ENCODE assay signal across 9 mouse cellular contexts in genomic region chr1:111865467-111865866, GRCm38 (mm10). TPM values are rescaled to one million over a fixed set of nuclear protein-coding genes. Genes with fewer than 3 reads are reported as not detected.
DNase-seq lines count a peak whose midpoint lies in the region; ATAC-seq and TF ChIP-seq lines count a peak whose summit lies in the region.
"Had no signal": no experiment of that assay in that cellular context is flagged by ENCODE, and none has a peak within 500 bp of the region (broad histone marks: within the 10 kb centered on the region; RNA-seq: fewer than 3 reads in every experiment).

No protein-coding gene starts in this region.

- H3K27ac ChIP-seq in kidney, embryonic 14.5 days (ENCODE audit: low read depth, low read length), result no peak overlapping the region
- peak overlapping the region; percentile 96; the same call in 1 of the 2 replicates for H3K27ac ChIP-seq in embryonic facial prominence, embryonic 12.5 days
- peak overlapping the region; percentile 56; the same call in 1 of the 2 replicates for H3K27ac ChIP-seq in limb, embryonic 14.5 days (replicated peaks; ENCODE audit: low read depth, low read length)
- H3K27ac ChIP-seq: liver, embryonic 13.5 days had no signal

- intact Hi-C loops in left cerebral cortex, postnatal 36 days (cut with DNase I), result loop anchor here (2.0 kb wide), 1 partner anchor 513 kb away; no protein-coding TSS in a partner anchor

- 51% methylated on average over 2 of the region's 2 CpGs for whole genome bisulfite sequencing in kidney, embryonic 14.5 days
- WGBS in embryonic facial prominence, embryonic 12.5 days, result 53% methylated on average over 2 of the region's 2 CpGs
- WGBS in limb, embryonic 14.5 days, result 47% methylated on average over 2 of the region's 2 CpGs

- H3K36me3 ChIP-seq in kidney, embryonic 14.5 days (ENCODE audit: control insufficient read depth, insufficient read depth, low read length), result no peaks in the 10 kb centered on the region; the same call in 1 of the 2 replicates
- H3K36me3 ChIP-seq in embryonic facial prominence, embryonic 12.5 days, result no peaks in the 10 kb centered on the region
- H3K36me3 ChIP-seq in limb, embryonic 14.5 days (ENCODE audit: control insufficient read depth, insufficient read depth, low read length), result no peaks in the 10 kb centered on the region
- H3K36me3 ChIP-seq: liver, embryonic 13.5 days had no signal

- no peak for DNase-seq in kidney, adult 11 months
- DNase-seq in brain, embryonic 14.5 days (ENCODE audit: low read depth), result peak; percentile 12
- peak; percentile 42 for DNase-seq in limb, embryonic 14.5 days (ENCODE audit: low spot score)
- DNase-seq in left cerebral cortex, postnatal 36 days (ENCODE audit: low spot score in 2 of 2), result no peak
- no peak for DNase-seq in cerebellum, postnatal 4 days (ENCODE audit: low spot score in 2 of 2)
- no peak for DNase-seq in embryo, embryonic 9.5 days (ENCODE audit: extremely low spot score)

- peak overlapping the region; percentile 71; the same call in 1 of the 2 replicates for H3K4me2 ChIP-seq in kidney, embryonic 14.5 days (replicated peaks; ENCODE audit: low read depth, low read length)
- H3K4me2 ChIP-seq in embryonic facial prominence, embryonic 12.5 days (replicated peaks), result no peak overlapping the region
- peak overlapping the region; percentile 56 for H3K4me2 ChIP-seq in limb, embryonic 14.5 days (replicated peaks; ENCODE audit: low read depth, low read length, severe bottlenecking)

- H3K27me3 ChIP-seq in kidney, embryonic 14.5 days (ENCODE audit: control insufficient read depth, insufficient read depth, low read length), result no peaks in the 10 kb centered on the region
- H3K27me3 ChIP-seq in embryonic facial prominence, embryonic 12.5 days, result no peaks in the 10 kb centered on the region
- no peaks in the 10 kb centered on the region for H3K27me3 ChIP-seq in limb, embryonic 14.5 days (ENCODE audit: control insufficient read depth, insufficient read depth, low read length)
- H3K27me3 ChIP-seq: liver, embryonic 13.5 days had no signal

- no peak overlapping the region for H3K4me3 ChIP-seq in kidney, embryonic 14.5 days (ENCODE audit: low read length)
- H3K4me3 ChIP-seq in embryonic facial prominence, embryonic 12.5 days, result no peak overlapping the region
- peak overlapping the region; percentile 83 for H3K4me3 ChIP-seq in limb, embryonic 14.5 days (replicated peaks; ENCODE audit: low read length)

- ATAC-seq in kidney, embryonic 14.5 days (ENCODE audit: low FRiP score, low TSS enrichment), result no peak
- peak; percentile 50; the same call in 1 of the 2 replicates for ATAC-seq in embryonic facial prominence, embryonic 12.5 days (ENCODE audit: insufficient number of reproducible peaks, insufficient read depth, low FRiP score, low TSS enrichment)
- ATAC-seq in limb, embryonic 14.5 days (ENCODE audit: low FRiP score, low read depth), result no peak

- no peak overlapping the region for H3K9ac ChIP-seq in kidney, embryonic 14.5 days (ENCODE audit: low read depth, low read length)
- H3K9ac ChIP-seq in embryonic facial prominence, embryonic 12.5 days, result no peak overlapping the region
- no peak overlapping the region for H3K9ac ChIP-seq in limb, embryonic 14.5 days (ENCODE audit: low read depth, low read length, severe bottlenecking)
- H3K9ac ChIP-seq: liver, embryonic 13.5 days had no signal

- no peak for TF ChIP-seq POLR2A in brain, embryonic 14.5 days (IDR thresholded peaks at IDR 0.05; ENCODE audit: borderline replicate concordance, extremely low read depth, insufficient read depth, insufficient read length, poor library complexity, severe bottlenecking)
- no peak for TF ChIP-seq POLR2A in limb, embryonic 14.5 days (IDR thresholded peaks at IDR 0.05; ENCODE audit: borderline replicate concordance, extremely low read depth, insufficient read depth, insufficient read length)

- H3K9me3 ChIP-seq in kidney, embryonic 14.5 days (ENCODE audit: control insufficient read depth, low read length), result no peaks in the 10 kb centered on the region
- H3K9me3 ChIP-seq in embryonic facial prominence, embryonic 12.5 days, result no peaks in the 10 kb centered on the region
- H3K9me3 ChIP-seq in limb, embryonic 14.5 days (ENCODE audit: control insufficient read depth, low read length), result no peaks in the 10 kb centered on the region
- H3K9me3 ChIP-seq: liver, embryonic 13.5 days had no signal

- no peak for TF ChIP-seq CTCF in brain, embryonic 14.5 days (IDR thresholded peaks at IDR 0.05; ENCODE audit: borderline replicate concordance, extremely low read depth, insufficient read depth, insufficient read length)

- 0 out of 2 replicates have a peak, but pooled peaks cover 4% of the 10 kb centered on the region for H3K4me1 ChIP-seq in kidney, embryonic 14.5 days (ENCODE audit: control insufficient read depth, insufficient read depth, low read length)
- H3K4me1 ChIP-seq in embryonic facial prominence, embryonic 12.5 days, result peaks cover 5% of the 10 kb centered on the region; the same call in 1 of the 2 replicates
- peaks cover 14% of the 10 kb centered on the region; the same call in 1 of the 2 replicates for H3K4me1 ChIP-seq in limb, embryonic 14.5 days (ENCODE audit: control insufficient read depth, insufficient read depth, low read length)

RNA-seq across cellular contexts. Expression of gene Dsel, which starts 0.7 kb away (rescaled TPM):
- 6.5 and 12.0 TPM in 2 replicates for polyA plus RNA-seq in kidney, embryonic 14.5 days (2014; fragmentation: Nextera tagmentation; extraction: Ambion mirVana)
- 6.8 and 8.4 TPM in 2 replicates for polyA plus RNA-seq in brain, embryonic 14.5 days (2012; rRNA removed)
- 18.7 and 21.3 TPM in 2 replicates for polyA plus RNA-seq in embryonic facial prominence, embryonic 12.5 days (2016; fragmentation: Nextera tagmentation; extraction: Ambion mirVana)
- polyA plus RNA-seq in limb, embryonic 14.5 days (2012; rRNA removed), result 16.4 and 17.9 TPM in 2 replicates
- 29.2 and 31.3 TPM in 2 replicates for polyA plus RNA-seq in limb, embryonic 14.5 days (2014; fragmentation: Nextera tagmentation; extraction: Ambion mirVana)
- total RNA-seq in left cerebral cortex, postnatal 36 days (2021), result 10 to 100 TPM; 20.9 to 28.2 TPM

Comparison
In these comparisons a context has a peak if more than half of its experiments do, and no peak if none do; other contexts are left out.
1. DNase-seq: peak in brain, embryonic 14.5 days (single experiment) and limb, embryonic 14.5 days (single experiment); none in kidney, adult 11 months (single experiment), left cerebral cortex, postnatal 36 days (0 of 2), cerebellum, postnatal 4 days (0 of 2) and embryo, embryonic 9.5 days (single experiment).